8 mouse cellular contexts compared by ENCODE assay signal in genomic region chr12:98734880-98735801, GRCm38 (mm10). TPM values are rescaled to one million over a fixed set of nuclear protein-coding genes. Genes with fewer than 3 reads are reported as not detected.
DNase-seq lines count a peak whose midpoint lies in the region; ATAC-seq and TF ChIP-seq lines count a peak whose summit lies in the region.

No protein-coding gene starts in this region.

- H3K4me3 ChIP-seq in gastrocnemius, adult 2 months: peak overlapping the region; percentile 88
- peak overlapping the region; percentile 76 for H3K4me3 ChIP-seq in E14TG2a.4 (replicated peaks; ENCODE audit: low read length)
- peak overlapping the region; percentile 68 for H3K4me3 ChIP-seq in forebrain, embryonic 15.5 days
- H3K4me3 ChIP-seq in macrophage (ENCODE audit: inconsistent target): peak overlapping the region; percentile 69

- H3K27me3 ChIP-seq in E14TG2a.4 (ENCODE audit: insufficient read depth, low read length): peaks cover 17% of the 10 kb centered on the region
- 0 out of 2 replicates have a peak, but pooled peaks cover 2% of the 10 kb centered on the region for H3K27me3 ChIP-seq in forebrain, embryonic 15.5 days

- H3K4me2 ChIP-seq in forebrain, embryonic 15.5 days (replicated peaks): peak overlapping the region; percentile 78

- peak; percentile 14 for ATAC-seq in forebrain, embryonic 15.5 days (replicated peaks)

- H3K79me2 ChIP-seq in macrophage (ENCODE audit: inconsistent target): no peaks in the 10 kb centered on the region

- no peak for DNase-seq in gastrocnemius, adult 2 months
- no peak for DNase-seq in gastrocnemius, adult 18-20 months (ENCODE audit: low spot score)
- no peak for DNase-seq in ovary, postnatal 10 days (ENCODE audit: low spot score)
- no peak for DNase-seq in adrenal gland, adult 8-10 months
- no peak for DNase-seq in gastrocnemius, postnatal 36 days

- peak overlapping the region; percentile 68 for H3K9ac ChIP-seq in forebrain, embryonic 15.5 days (replicated peaks)

- TF ChIP-seq CTCF in gastrocnemius, adult 2 months (IDR thresholded peaks at IDR 0.05): no peak
- no peak for TF ChIP-seq CTCF in E14TG2a.4 (conservative IDR thresholded peaks at IDR 0.05; ENCODE audit: low read length)

- H3K36me3 ChIP-seq in E14TG2a.4 (ENCODE audit: insufficient read depth, low read length) (0 out of 2 replicates have a peak, but pooled peaks cover 6% of the 10 kb centered on the region), macrophage (ENCODE audit: inconsistent target) (no peaks in the 10 kb centered on the region)
- H3K36me3 ChIP-seq in forebrain, embryonic 15.5 days: no peaks in the 10 kb centered on the region

- intact Hi-C loops in gastrocnemius, adult 2 months (cut with DNase I): no loop called here
- intact Hi-C loops in gastrocnemius, postnatal 36 days (cut with DNase I): loop anchor here (10.0 kb wide), 1 partner anchor 60 kb away; no protein-coding TSS in a partner anchor

- peak overlapping the region; percentile 90 for H3K27ac ChIP-seq in gastrocnemius, adult 2 months
- H3K27ac ChIP-seq in forebrain, embryonic 15.5 days (replicated peaks): peak overlapping the region; percentile 73
- 0 out of 2 replicates have a peak overlapping the region, but pooled peaks have one; percentile 15 for H3K27ac ChIP-seq in macrophage

- H3K4me1 ChIP-seq in E14TG2a.4 (replicated peaks; ENCODE audit: low read depth, low read length): peaks cover 46% of the 10 kb centered on the region
- H3K4me1 ChIP-seq in forebrain, embryonic 15.5 days: peaks cover 41% of the 10 kb centered on the region

- H3K9me3 ChIP-seq in E14TG2a.4 (ENCODE audit: low read length): no peaks in the 10 kb centered on the region
- H3K9me3 ChIP-seq in forebrain, embryonic 15.5 days: no peaks in the 10 kb centered on the region

- WGBS in forebrain, embryonic 15.5 days: 8% methylated on average over 22 of the region's 22 CpGs
- WGBS in macrophage (ENCODE audit: missing documents): 31% methylated on average over 21 of the region's 22 CpGs

RNA-seq across cellular contexts. Expression of gene Ptpn21, which starts 2.1 kb away (rescaled TPM):
- total RNA-seq in gastrocnemius, adult 2 months (2021): 10 to 100 TPM; 32.8 to 34.9 TPM
- 10 to 100 TPM; 31.8 to 44.3 TPM for total RNA-seq in gastrocnemius, adult 18-20 months (2021)
- 5.0 and 6.7 TPM in 2 replicates for polyA plus RNA-seq in forebrain, embryonic 15.5 days (2015; fragmentation: Nextera tagmentation; extraction: Ambion mirVana)
- 10 to 100 TPM in 13 of 26 experiments, 1 to 10 TPM in 13; 1.2 to 30.7 (median 10.5) TPM for total RNA-seq in macrophage (2018; cell fraction: chromatin; rRNA removed)
- total RNA-seq in macrophage (2018; cell fraction: cytosol; rRNA removed): 10 to 100 TPM in 8 of 26 experiments, 1 to 10 TPM in 18; 2.0 to 11.2 (median 5.4) TPM
- total RNA-seq in macrophage (2018; cell fraction: nucleus; rRNA removed): 10 to 100 TPM in 9 of 26 experiments, 1 to 10 TPM in 17; 2.9 to 25.7 (median 8.0) TPM
- 5.1 to 9.5 TPM (median 6.2 TPM) in 3 replicates for polyA plus RNA-seq in macrophage (2018)
- total RNA-seq in adrenal gland, adult 8-10 months (2022): 10 to 100 TPM; 18.8 to 37.6 (median 27.7) TPM
- total RNA-seq in gastrocnemius, postnatal 36 days (2021): 10 to 100 TPM; 25.1 to 25.9 TPM

RNA-seq across cellular contexts. Expression of gene Zc3h14, which starts 11.6 kb away (rescaled TPM):
- 10 to 100 TPM; 45.2 to 47.7 TPM for total RNA-seq in gastrocnemius, adult 2 months (2021)
- total RNA-seq in gastrocnemius, adult 18-20 months (2021): 10 to 100 TPM; 46.9 to 49.6 TPM
- 126 and 127 TPM in 2 replicates for polyA plus RNA-seq in forebrain, embryonic 15.5 days (2015; fragmentation: Nextera tagmentation; extraction: Ambion mirVana)
- total RNA-seq in macrophage (2018; cell fraction: chromatin; rRNA removed): 100 to 1,000 TPM in 9 of 26 experiments, 10 to 100 TPM in 17; 26.4 to 162 (median 92.0) TPM
- 10 to 100 TPM; 37.2 to 55.8 (median 44.1) TPM for total RNA-seq in macrophage (2018; cell fraction: cytosol; rRNA removed)
- total RNA-seq in macrophage (2018; cell fraction: nucleus; rRNA removed): 10 to 100 TPM; 22.3 to 98.1 (median 57.0) TPM
- polyA plus RNA-seq in macrophage (2018): 40.5 to 58.9 TPM (median 43.7 TPM) in 3 replicates
- 100 to 1,000 TPM in 2 of 4 experiments, 10 to 100 TPM in 2; 76.0 to 104 (median 90.1) TPM for total RNA-seq in adrenal gland, adult 8-10 months (2022)
- total RNA-seq in gastrocnemius, postnatal 36 days (2021): 10 to 100 TPM; 41.3 to 42.5 TPM

Comparison
In these comparisons a context has a peak if more than half of its experiments do, and no peak if none do; other contexts are left out.
1. H3K27ac ChIP-seq: peak in every context shown above with its lines; median percentile 90 in gastrocnemius, adult 2 months; 73 in forebrain, embryonic 15.5 days; 15 in macrophage.